Mouse (Mus musculus): ENCODE measurements around the gene Olfr294. TPM values are rescaled to one million over a fixed set of nuclear protein-coding genes. Genes with fewer than 3 reads are reported as not detected.

The Olfr294 gene
- polyA plus RNA-seq (2014; fragmentation: Illumina TruSeq; extraction: RNeasy Lipid Tissue Mini Kit (QIAGEN cat#74804); ENCODE audit: insufficient read depth, low read depth, low replicate concordance) = not detected

GRCm38 (mm10) chr7:86616543-86616942 is at the start of gene Olfr294:
Gene Olfr294 (minus strand): TSS chr7:86616643.

GRCm38 (mm10) chr7:86648761-86649160 is 32.3 kb upstream of the Olfr294 start, which contains the start of gene Olfr293:
Gene Olfr293 (plus strand): TSS chr7:86649061.

GRCm38 (mm10) chr7:86583562-86583961 is 32.9 kb downstream of the Olfr294 start, which contains the start of gene Olfr295:
Gene Olfr295 (plus strand): TSS chr7:86583862.

Other genes with a start within 250 kb of the Olfr294 start
- gene Olfr305, start 249.7 kb downstream of the Olfr294 start, polyA plus RNA-seq (2014; fragmentation: Illumina TruSeq; extraction: RNeasy Lipid Tissue Mini Kit (QIAGEN cat#74804); ENCODE audit: insufficient read depth, low read depth, low replicate concordance) = not detected
- gene Olfr304, start 230.0 kb downstream of the Olfr294 start, polyA plus RNA-seq (2014; fragmentation: Illumina TruSeq; extraction: RNeasy Lipid Tissue Mini Kit (QIAGEN cat#74804); ENCODE audit: insufficient read depth, low read depth, low replicate concordance) = not detected
- not detected for gene Olfr303, start 218.9 kb downstream of the Olfr294 start, polyA plus RNA-seq (2014; fragmentation: Illumina TruSeq; extraction: RNeasy Lipid Tissue Mini Kit (QIAGEN cat#74804); ENCODE audit: insufficient read depth, low read depth, low replicate concordance)
- gene Olfr301, start 212.8 kb downstream of the Olfr294 start, polyA plus RNA-seq (2014; fragmentation: Illumina TruSeq; extraction: RNeasy Lipid Tissue Mini Kit (QIAGEN cat#74804); ENCODE audit: insufficient read depth, low read depth, low replicate concordance) = not detected
- gene Olfr299, start 156.7 kb downstream of the Olfr294 start, polyA plus RNA-seq (2014; fragmentation: Illumina TruSeq; extraction: RNeasy Lipid Tissue Mini Kit (QIAGEN cat#74804); ENCODE audit: insufficient read depth, low read depth, low replicate concordance) = not detected
- not detected for gene Olfr298, start 124.2 kb downstream of the Olfr294 start, polyA plus RNA-seq (2014; fragmentation: Illumina TruSeq; extraction: RNeasy Lipid Tissue Mini Kit (QIAGEN cat#74804); ENCODE audit: insufficient read depth, low read depth, low replicate concordance)
- not detected for gene Olfr297, start 96.7 kb downstream of the Olfr294 start, polyA plus RNA-seq (2014; fragmentation: Illumina TruSeq; extraction: RNeasy Lipid Tissue Mini Kit (QIAGEN cat#74804); ENCODE audit: insufficient read depth, low read depth, low replicate concordance)
- gene Olfr295, start 32.8 kb downstream of the Olfr294 start, polyA plus RNA-seq (2014; fragmentation: Illumina TruSeq; extraction: RNeasy Lipid Tissue Mini Kit (QIAGEN cat#74804); ENCODE audit: insufficient read depth, low read depth, low replicate concordance) = not detected
- not detected for gene Olfr293, start 32.4 kb upstream of the Olfr294 start, polyA plus RNA-seq (2014; fragmentation: Illumina TruSeq; extraction: RNeasy Lipid Tissue Mini Kit (QIAGEN cat#74804); ENCODE audit: insufficient read depth, low read depth, low replicate concordance)
- gene Olfr292, start 71.7 kb upstream of the Olfr294 start, polyA plus RNA-seq (2014; fragmentation: Illumina TruSeq; extraction: RNeasy Lipid Tissue Mini Kit (QIAGEN cat#74804); ENCODE audit: insufficient read depth, low read depth, low replicate concordance) = not detected
- 0.66 TPM for gene Folh1, start 159.3 kb upstream of the Olfr294 start, polyA plus RNA-seq (2014; fragmentation: Illumina TruSeq; extraction: RNeasy Lipid Tissue Mini Kit (QIAGEN cat#74804); ENCODE audit: insufficient read depth, low read depth, low replicate concordance)
- gene Vmn2r77, start 178.4 kb upstream of the Olfr294 start, polyA plus RNA-seq (2014; fragmentation: Illumina TruSeq; extraction: RNeasy Lipid Tissue Mini Kit (QIAGEN cat#74804); ENCODE audit: insufficient read depth, low read depth, low replicate concordance) = not detected

Measured in lung, adult 10 weeks (tissue).